Mouse (Mus musculus) heart, embryonic 12.5 days (tissue): ENCODE measurements around the gene Lamc2. TPM values are rescaled to one million over a fixed set of nuclear protein-coding genes. Genes with fewer than 3 reads are reported as not detected.

Experiments
- ATAC-seq: fragments of 200-750 bp; cut with Nextera tagmentation; 2 replicates; pipeline ENCODE4 v1.8.0; 2017; ENCODE audit warnings: moderate TSS enrichment, moderate library complexity; ENCODE audit not compliant: insufficient number of reproducible peaks, low FRiP score
- H3K27ac ChIP-seq: fragments of 300-500 bp; sonication (generic); 2 replicates; pipeline ENCODE4 v1.5.1; 2016; ENCODE audit warnings: mild to moderate bottlenecking, moderate library complexity; ENCODE audit not compliant: poor library complexity, severe bottlenecking
- H3K27me3 ChIP-seq: fragments of 300-500 bp; sonication (generic); replicated peaks from 2 replicates; pipeline ENCODE4 v1.6.1; 2016; ENCODE audit warnings: mild to moderate bottlenecking, moderate library complexity
- H3K36me3 ChIP-seq: fragments of 300-500 bp; sonication (generic); 2 replicates; pipeline ENCODE4 v1.6.1; 2016; ENCODE audit warnings: mild to moderate bottlenecking, moderate library complexity
- H3K4me1 ChIP-seq: fragments of 300-500 bp; sonication (generic); replicated peaks from 2 replicates; pipeline ENCODE4 v1.6.1; 2016; ENCODE audit warnings: mild to moderate bottlenecking
- H3K4me2 ChIP-seq: fragments of 300-500 bp; sonication (generic); 2 replicates; pipeline ENCODE4 v1.6.1; 2016; ENCODE audit warnings: mild to moderate bottlenecking, moderate library complexity
- H3K4me3 ChIP-seq: fragments of 300-500 bp; sonication (generic); 2 replicates; pipeline ENCODE4 v1.5.1; 2016; ENCODE audit warnings: mild to moderate bottlenecking
- H3K9ac ChIP-seq: fragments of 300-500 bp; sonication (generic); 2 replicates; pipeline ENCODE4 v1.6.1; 2016; ENCODE audit warnings: mild to moderate bottlenecking, moderate library complexity
- H3K9me3 ChIP-seq: fragments of 300-500 bp; sonication (generic); replicated peaks from 2 replicates; pipeline ENCODE4 v1.6.1; 2016; ENCODE audit warnings: mild to moderate bottlenecking, moderate library complexity
- WGBS: fragments of 180-500 bp; shearing (Covaris S2); methylation state at CpG from one replicate; pipeline ENCODE4 v1.1.7; 2016; 5-methylcytosine and 5-hydroxymethylcytosine counted together
- polyA plus RNA-seq: library from polyadenylated mRNA; unstranded; fragments of >200 nt; fragmentation: Nextera tagmentation; extraction: Ambion mirVana; gene quantifications from 2 replicates; pipeline ENCODE4 v1.2.1, GENCODE M21; 2016

Gene Lamc2
- polyA plus RNA-seq, 1 experiment from 2014 or later = 9.8 TPM

DNA sequence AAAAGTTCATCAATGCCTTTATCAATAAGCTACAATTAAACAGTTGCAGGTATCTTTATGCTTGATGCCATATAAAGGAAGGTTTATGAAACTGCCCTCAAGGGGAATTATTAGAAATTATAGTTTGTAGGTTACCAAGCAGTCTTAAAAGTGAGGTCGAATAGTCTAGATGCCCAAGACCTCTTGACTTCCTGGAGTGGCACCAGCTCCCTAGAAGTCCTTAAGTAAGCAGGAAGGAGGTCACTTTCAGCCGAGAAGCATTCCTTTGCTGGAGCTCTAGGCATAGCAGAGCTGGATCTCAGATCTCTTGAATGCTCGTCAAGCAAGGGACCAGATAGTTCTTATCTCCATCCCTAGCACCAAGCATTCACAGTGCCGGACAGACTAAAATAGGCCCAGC lies 58.6 kb downstream of the Lamc2 start:
- H3K36me3 ChIP-seq = no peaks in the 10 kb centered on the region
- no peak overlapping the region for H3K9ac ChIP-seq
- 34% methylated on average over 4 of the region's 4 CpGs for WGBS
- peaks cover 44% of the 10 kb centered on the region for H3K4me1 ChIP-seq
- H3K27me3 ChIP-seq = no peaks in the 10 kb centered on the region
- H3K4me2 ChIP-seq = no peak overlapping the region
- H3K4me3 ChIP-seq = no peak overlapping the region
- H3K27ac ChIP-seq = no peak overlapping the region
- H3K9me3 ChIP-seq = no peaks in the 10 kb centered on the region
- ATAC-seq = no peak

DNA sequence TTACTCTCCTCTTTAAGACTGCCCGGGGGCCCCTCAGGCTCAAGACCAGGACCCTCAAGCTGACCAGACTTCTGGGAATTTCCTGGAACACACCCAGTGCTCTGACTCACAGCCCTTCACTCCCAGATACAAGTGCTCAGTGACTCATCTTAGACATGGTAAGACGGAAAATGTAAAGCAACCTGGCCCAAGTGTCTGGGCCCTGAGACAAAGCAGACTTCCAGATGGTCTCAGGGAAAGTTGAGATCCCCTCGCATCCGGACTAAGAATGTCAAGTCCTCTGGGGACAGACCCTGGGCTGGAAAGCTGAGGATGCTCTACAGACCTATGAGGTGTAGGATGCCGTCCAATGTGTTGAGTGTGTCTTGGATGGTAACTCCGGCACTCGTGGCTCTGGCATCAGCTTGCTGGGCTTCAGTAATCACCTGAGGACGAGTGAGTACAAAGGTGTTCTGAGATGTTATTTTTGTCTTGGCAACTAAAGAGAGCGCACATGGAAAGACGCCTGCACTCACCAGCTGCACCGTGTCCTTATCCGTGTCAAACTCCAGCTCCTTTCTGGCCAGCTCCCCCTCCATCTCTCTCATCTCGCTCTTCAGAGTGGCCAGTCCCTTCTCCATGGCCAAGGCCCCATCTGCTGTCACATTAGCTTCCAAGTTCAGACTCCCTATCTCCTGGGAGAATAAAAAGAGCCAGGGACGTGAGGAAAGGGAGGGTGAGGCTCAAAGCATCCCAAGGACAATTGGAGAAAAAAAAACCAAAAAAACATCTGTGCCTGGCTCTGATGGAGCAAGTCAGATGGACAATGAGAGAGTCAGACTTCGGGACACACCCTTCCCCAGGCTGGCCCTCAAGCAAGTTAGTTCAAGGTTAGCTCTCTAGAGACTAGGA lies 59.5 kb downstream of the Lamc2 start:
- 50% methylated on average over 15 of the region's 15 CpGs for WGBS
- Histone ChIP-seq H3K9me3 (no peaks in the 10 kb centered on the region), H3K27me3 (no peaks in the 10 kb centered on the region), H3K9ac (no peak overlapping the region), H3K4me3 (no peak overlapping the region), H3K36me3 (no peaks in the 10 kb centered on the region), H3K4me1 (peaks cover 42% of the 10 kb centered on the region), H3K4me2 (no peak overlapping the region), H3K27ac (no peak overlapping the region)
- ATAC-seq = no peak

DNA sequence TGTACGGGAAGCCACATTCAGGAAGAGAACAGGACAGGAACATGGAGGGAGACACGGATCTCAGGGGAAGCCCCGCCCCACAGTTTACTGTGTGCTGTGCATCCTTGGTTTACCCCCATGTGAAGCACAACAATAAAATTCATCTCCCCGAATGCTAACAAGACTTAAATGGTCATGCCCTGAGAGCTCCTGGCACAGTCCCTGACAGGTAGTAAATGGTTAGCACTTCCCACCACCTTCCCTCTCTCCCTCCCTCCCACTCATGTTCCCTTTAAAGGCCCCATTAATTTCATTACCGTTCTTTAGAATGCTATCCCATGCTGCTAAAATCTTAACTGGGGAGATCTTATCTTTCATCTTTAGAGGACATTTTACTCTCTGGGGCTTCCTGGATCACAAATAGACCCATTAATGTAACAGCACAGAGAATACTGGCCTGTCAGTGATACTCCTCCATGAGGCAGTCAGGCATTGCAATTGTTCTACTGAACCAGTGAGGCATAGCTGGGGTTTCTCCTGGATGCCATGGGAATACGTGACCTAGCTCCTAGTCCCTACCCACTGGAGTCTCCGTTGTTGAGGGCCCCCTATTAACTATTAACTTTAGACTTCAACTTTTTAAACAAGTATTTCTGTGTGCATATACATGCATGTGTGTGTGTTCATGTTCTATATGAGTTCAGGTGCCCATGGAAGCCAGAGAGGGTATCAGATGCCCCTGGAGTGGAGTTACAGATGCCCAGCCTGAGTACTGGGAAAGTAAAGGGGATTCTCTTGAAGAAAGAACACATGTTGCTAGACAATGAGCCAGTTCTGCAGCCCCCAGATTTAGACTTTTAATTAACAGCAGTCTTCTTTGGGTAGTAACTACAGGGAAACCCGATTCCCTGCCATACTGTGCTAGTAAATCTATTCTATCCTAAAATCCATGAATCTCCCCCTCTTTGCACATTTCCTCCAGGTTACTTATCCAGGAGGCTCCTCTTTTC lies 60.7 kb downstream of the Lamc2 start:
- H3K36me3 ChIP-seq = no peaks in the 10 kb centered on the region
- H3K4me1 ChIP-seq = peaks cover 37% of the 10 kb centered on the region
- no peak overlapping the region for H3K9ac ChIP-seq
- H3K27ac ChIP-seq = no peak overlapping the region
- 80% methylated on average over 8 of the region's 8 CpGs for WGBS
- no peaks in the 10 kb centered on the region for H3K9me3 ChIP-seq
- H3K27me3 ChIP-seq = no peaks in the 10 kb centered on the region
- no peak for ATAC-seq
- H3K4me3 ChIP-seq = no peak overlapping the region
- no peak overlapping the region for H3K4me2 ChIP-seq

DNA sequence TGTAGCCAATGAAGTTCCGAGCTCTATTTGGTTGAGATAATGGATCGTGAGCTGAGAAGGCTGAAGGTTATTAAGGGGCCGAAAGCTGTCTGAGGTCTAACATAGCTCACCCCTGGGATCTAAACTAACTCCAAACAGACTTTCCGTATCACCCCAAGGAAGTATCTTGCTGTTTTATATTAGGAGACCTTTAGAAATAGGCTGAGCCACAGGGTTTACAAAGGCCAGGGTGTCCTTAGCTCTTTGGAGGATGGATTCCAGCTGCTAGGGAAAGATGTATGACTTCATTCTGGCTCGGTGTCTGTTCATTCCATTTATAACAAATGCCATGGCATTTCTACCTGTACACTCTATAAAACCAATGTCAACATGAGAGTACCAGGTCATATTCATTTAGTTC lies 61.7 kb downstream of the Lamc2 start:
- Histone ChIP-seq H3K4me1 (peaks cover 26% of the 10 kb centered on the region), H3K4me3 (no peak overlapping the region), H3K36me3 (no peaks in the 10 kb centered on the region), H3K27ac (no peak overlapping the region), H3K9ac (no peak overlapping the region), H3K27me3 (no peaks in the 10 kb centered on the region), H3K4me2 (no peak overlapping the region), H3K9me3 (no peaks in the 10 kb centered on the region)
- 80% methylated on average over 5 of the region's 5 CpGs for WGBS
- no peak for ATAC-seq

- ATAC-seq = no peak
These were observed 63.5 kb downstream of the Lamc2 start for GRCm38 (mm10) chr1:153122764-153123163.

DNA sequence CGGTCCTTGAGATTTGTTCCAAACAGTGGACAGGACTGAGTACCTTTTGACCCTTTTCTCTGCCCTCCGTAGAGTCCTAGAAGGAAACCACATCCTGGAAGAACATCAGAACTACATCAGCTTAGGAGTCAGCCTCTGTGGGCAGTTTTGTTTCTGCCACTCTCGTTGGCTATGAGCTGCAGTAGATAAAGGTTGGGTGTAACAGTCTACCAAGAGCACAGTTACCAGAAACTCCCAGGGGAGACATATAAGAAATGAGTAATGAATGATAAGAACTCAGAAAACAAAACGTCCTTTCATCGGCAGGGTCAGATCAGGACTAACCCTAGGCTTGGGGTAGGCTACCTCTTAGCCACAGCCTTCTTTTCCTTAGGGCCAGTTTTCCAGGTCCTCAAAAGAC lies 64.9 kb downstream of the Lamc2 start:
- 56% methylated on average over 5 of the region's 5 CpGs for WGBS
- H3K27ac ChIP-seq = no peak overlapping the region

More at GRCm38 (mm10) chr1:153122764-153123163, 63.5 kb downstream of the Lamc2 start:
- Histone ChIP-seq H3K4me3 (no peak overlapping the region), H3K36me3 (no peaks in the 10 kb centered on the region), H3K9ac (no peak overlapping the region), H3K27ac (no peak overlapping the region), H3K9me3 (no peaks in the 10 kb centered on the region), H3K27me3 (no peaks in the 10 kb centered on the region), H3K4me2 (no peak overlapping the region), H3K4me1 (peaks cover 12% of the 10 kb centered on the region)
- WGBS = 86% methylated on average over 4 of the region's 4 CpGs

DNA sequence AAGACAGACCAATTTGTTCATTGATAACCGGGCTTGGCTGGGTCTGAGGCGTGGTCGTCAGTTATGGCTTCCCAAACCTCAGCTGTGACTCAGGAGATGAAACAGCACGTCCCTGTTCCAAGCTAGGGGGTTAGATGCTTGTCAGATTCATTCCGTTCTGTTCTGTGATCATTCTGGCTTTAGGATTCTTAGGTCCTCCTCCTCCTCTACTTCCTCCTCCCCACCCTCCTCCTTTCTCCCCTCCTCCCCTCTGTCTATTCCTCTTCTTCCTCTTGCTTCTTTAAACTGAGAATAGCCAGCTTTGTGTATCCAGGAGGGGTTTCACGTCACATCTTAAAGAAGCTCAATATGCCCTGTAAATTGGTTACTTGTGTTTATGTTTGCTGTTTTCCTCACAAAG lies 65.7 kb downstream of the Lamc2 start:
- 63% methylated on average over 6 of the region's 6 CpGs for WGBS
- no peak for ATAC-seq
- H3K4me3 ChIP-seq = no peak overlapping the region
- no peak overlapping the region for H3K27ac ChIP-seq
- no peaks in the 10 kb centered on the region for H3K27me3 ChIP-seq
- H3K9ac ChIP-seq = no peak overlapping the region
- H3K36me3 ChIP-seq = no peaks in the 10 kb centered on the region
- H3K4me2 ChIP-seq = no peak overlapping the region
- no peaks in the 10 kb centered on the region for H3K4me1 ChIP-seq
- no peaks in the 10 kb centered on the region for H3K9me3 ChIP-seq

More for the DNA sequence above, 64.9 kb downstream of the Lamc2 start:
- Histone ChIP-seq H3K4me3 (no peak overlapping the region), H3K4me1 (peaks cover 1% of the 10 kb centered on the region; the same call in 1 of the 2 replicates), H3K9ac (no peak overlapping the region), H3K27me3 (no peaks in the 10 kb centered on the region), H3K36me3 (no peaks in the 10 kb centered on the region), H3K4me2 (no peak overlapping the region), H3K9me3 (no peaks in the 10 kb centered on the region)
- ATAC-seq = no peak

DNA sequence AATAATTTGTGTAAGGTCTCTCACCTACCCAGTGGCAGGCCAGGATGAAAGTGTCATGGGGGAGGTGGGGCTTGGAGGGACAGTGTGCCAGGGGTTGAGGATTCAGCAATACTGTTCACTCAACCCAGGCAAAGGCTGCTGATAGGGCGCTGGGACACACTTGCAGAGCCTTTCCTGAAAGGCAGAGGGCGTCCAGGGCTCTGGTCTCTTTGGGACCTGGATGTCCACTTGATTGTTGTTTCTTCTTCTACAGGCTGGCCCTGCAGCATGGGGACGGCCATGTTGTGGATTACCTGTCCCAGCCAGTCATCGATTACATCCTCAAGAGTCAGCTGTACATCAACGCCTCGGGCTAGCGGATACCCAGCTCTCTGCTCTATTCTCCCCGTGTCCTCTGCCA lies 70.9 kb downstream of the Lamc2 start:
- WGBS = 86% methylated on average over 8 of the region's 8 CpGs
- H3K9me3 ChIP-seq = no peaks in the 10 kb centered on the region
- no peaks in the 10 kb centered on the region for H3K36me3 ChIP-seq
- no peak overlapping the region for H3K9ac ChIP-seq
- H3K4me1 ChIP-seq = no peaks in the 10 kb centered on the region
- H3K27me3 ChIP-seq = no peaks in the 10 kb centered on the region
- no peak overlapping the region for H3K4me2 ChIP-seq
- no peak overlapping the region for H3K4me3 ChIP-seq
- no peak for ATAC-seq
- no peak overlapping the region for H3K27ac ChIP-seq

- no peak for ATAC-seq
- WGBS = 71% methylated on average over 4 of the region's 4 CpGs
These were observed 74.7 kb downstream of the Lamc2 start for GRCm38 (mm10) chr1:153111596-153111995.

GRCm38 (mm10) chr1:153109836-153110235 lies 76.4 kb downstream of the Lamc2 start:
- Histone ChIP-seq H3K9ac (no peak overlapping the region), H3K27me3 (no peaks in the 10 kb centered on the region), H3K4me3 (no peak overlapping the region), H3K4me2 (no peak overlapping the region), H3K36me3 (no peaks in the 10 kb centered on the region), H3K9me3 (no peaks in the 10 kb centered on the region), H3K4me1 (peaks cover 26% of the 10 kb centered on the region), H3K27ac (no peak overlapping the region)
- 54% methylated on average over 3 of the region's 3 CpGs for WGBS
- ATAC-seq = no peak

More at GRCm38 (mm10) chr1:153111596-153111995, 74.7 kb downstream of the Lamc2 start:
- H3K27ac ChIP-seq = no peak overlapping the region
- no peaks in the 10 kb centered on the region for H3K36me3 ChIP-seq
- H3K4me2 ChIP-seq = no peak overlapping the region
- no peaks in the 10 kb centered on the region for H3K9me3 ChIP-seq
- no peak overlapping the region for H3K4me3 ChIP-seq
- H3K9ac ChIP-seq = no peak overlapping the region
- peaks cover 14% of the 10 kb centered on the region for H3K4me1 ChIP-seq
- H3K27me3 ChIP-seq = no peaks in the 10 kb centered on the region

- Histone ChIP-seq H3K27ac (no peak overlapping the region), H3K9me3 (no peaks in the 10 kb centered on the region), H3K27me3 (no peaks in the 10 kb centered on the region), H3K4me3 (no peak overlapping the region), H3K36me3 (no peaks in the 10 kb centered on the region), H3K9ac (no peak overlapping the region), H3K4me1 (peaks cover 26% of the 10 kb centered on the region), H3K4me2 (no peak overlapping the region)
- 70% methylated on average over 5 of the region's 5 CpGs for WGBS
- ATAC-seq = no peak
These were observed 76.9 kb downstream of the Lamc2 start for GRCm38 (mm10) chr1:153109346-153109745.
